Mouse (Mus musculus): Measurements from ENCODE around the gene Gm20741. TPM values are rescaled to one million over a fixed set of nuclear protein-coding genes. Genes with fewer than 3 reads are reported as not detected.

Gm20741 gene
- total RNA-seq (2023; ENCODE audit: inconsistent age) = not detected in 4 replicates

GRCm38 (mm10) chr16:88811827-88812226 lies at the start of gene Gm20741:
Gene Gm20741, minus strand, starts transcription at chr16:88812220.

GRCm38 (mm10) chr16:88826095-88826652 lies 14.2 kb upstream of the Gm20741 start, which contains the start of gene Krtap14:
Gene Krtap14, minus strand, starts transcription at chr16:88826145.

GRCm38 (mm10) chr16:88820066-88820465 lies 8.0 kb upstream of the Gm20741 start, which contains the start of gene Krtap15:
Gene Krtap15, plus strand, starts transcription at chr16:88820215.

GRCm38 (mm10) chr16:88777596-88777995 lies 34.4 kb downstream of the Gm20741 start, which contains the start of gene Gm5965:
Gene Gm5965, plus strand, starts transcription at chr16:88777896.

GRCm38 (mm10) chr16:88774106-88774505 lies 37.9 kb downstream of the Gm20741 start, which contains the start of gene 2310057N15Rik:
Gene 2310057N15Rik, minus strand, starts transcription at chr16:88774206.

Other genes starting within 250 kb of the Gm20741 start
- not detected in 4 replicates for gene Cldn8, start 249.0 kb downstream of the Gm20741 start, total RNA-seq (2023; ENCODE audit: inconsistent age)
- not detected in 4 replicates for gene Krtap24-1, start 199.9 kb downstream of the Gm20741 start, total RNA-seq (2023; ENCODE audit: inconsistent age)
- gene 2310079G19Rik, start 184.6 kb downstream of the Gm20741 start, total RNA-seq (2023; ENCODE audit: inconsistent age) = not detected in 4 replicates
- gene Krtap26-1, start 164.4 kb downstream of the Gm20741 start, total RNA-seq (2023; ENCODE audit: inconsistent age) = not detected in 4 replicates
- gene Krtap27-1, start 140.5 kb downstream of the Gm20741 start, total RNA-seq (2023; ENCODE audit: inconsistent age) = not detected in 4 replicates
- gene 2310061N02Rik, start 104.3 kb downstream of the Gm20741 start, total RNA-seq (2023; ENCODE audit: inconsistent age) = not detected in 4 replicates
- not detected in 4 replicates for gene Krtap13-1, start 83.4 kb downstream of the Gm20741 start, total RNA-seq (2023; ENCODE audit: inconsistent age)
- gene Krtap13, start 60.6 kb downstream of the Gm20741 start, total RNA-seq (2023; ENCODE audit: inconsistent age) = not detected in 4 replicates
- not detected in 4 replicates for gene 2310034C09Rik, start 53.4 kb downstream of the Gm20741 start, total RNA-seq (2023; ENCODE audit: inconsistent age)
- not detected in 4 replicates for gene 2310057N15Rik, start 38.0 kb downstream of the Gm20741 start, total RNA-seq (2023; ENCODE audit: inconsistent age)
- gene Gm5965, start 34.3 kb downstream of the Gm20741 start, total RNA-seq (2023; ENCODE audit: inconsistent age) = not detected in 4 replicates
- not detected in 4 replicates for gene Krtap15, start 8.0 kb upstream of the Gm20741 start, total RNA-seq (2023; ENCODE audit: inconsistent age)
- not detected in 4 replicates for gene Krtap14, start 13.9 kb upstream of the Gm20741 start, total RNA-seq (2023; ENCODE audit: inconsistent age)
- not detected in 4 replicates for gene Krtap19-1, start 57.2 kb upstream of the Gm20741 start, total RNA-seq (2023; ENCODE audit: inconsistent age)
- not detected in 4 replicates for gene Krtap19-2, start 62.0 kb upstream of the Gm20741 start, total RNA-seq (2023; ENCODE audit: inconsistent age)
- gene Krtap19-3, start 65.8 kb upstream of the Gm20741 start, total RNA-seq (2023; ENCODE audit: inconsistent age) = not detected in 4 replicates
- not detected in 4 replicates for gene Krtap19-4, start 72.9 kb upstream of the Gm20741 start, total RNA-seq (2023; ENCODE audit: inconsistent age)
- gene Krtap19-5, start 84.2 kb upstream of the Gm20741 start, total RNA-seq (2023; ENCODE audit: inconsistent age) = not detected in 4 replicates
- not detected in 4 replicates for gene Krtap19-9b, start 120.0 kb upstream of the Gm20741 start, total RNA-seq (2023; ENCODE audit: inconsistent age)
- not detected in 4 replicates for gene Krtap16-3, start 150.7 kb upstream of the Gm20741 start, total RNA-seq (2023; ENCODE audit: inconsistent age)
- not detected in 4 replicates for gene Krtap22-2, start 198.5 kb upstream of the Gm20741 start, total RNA-seq (2023; ENCODE audit: inconsistent age)
- gene Gm10229, start 203.1 kb upstream of the Gm20741 start, total RNA-seq (2023; ENCODE audit: inconsistent age) = not detected in 4 replicates
- not detected in 4 replicates for gene Krtap6-1, start 219.5 kb upstream of the Gm20741 start, total RNA-seq (2023; ENCODE audit: inconsistent age)
- not detected in 4 replicates for gene Gm10228, start 229.3 kb upstream of the Gm20741 start, total RNA-seq (2023; ENCODE audit: inconsistent age)
- not detected in 4 replicates for gene Krtap6-5, start 235.7 kb upstream of the Gm20741 start, total RNA-seq (2023; ENCODE audit: inconsistent age)

Measured in B cell, adult (primary cell).